Mouse (Mus musculus) heart, embryonic 11.5 days (tissue): Measurements from ENCODE around the gene Cdhr4. TPM values are rescaled to one million over a fixed set of nuclear protein-coding genes. Genes with fewer than 3 reads are reported as not detected.
A peak's percentile ranks its signal among the peaks of the same experiment; 100 is the strongest.

ENCODE experiments used
- ATAC-seq: fragments of 200-750 bp; cut with Nextera tagmentation; replicated peaks from 2 replicates; pipeline ENCODE4 v1.8.0; 2017; ENCODE audit warnings: moderate library complexity; ENCODE audit not compliant: insufficient number of reproducible peaks, low FRiP score, low TSS enrichment
- H3K27ac ChIP-seq: fragments of 300-500 bp; sonication (generic); 2 replicates; pipeline ENCODE4 v1.5.1; 2014; ENCODE audit warnings: mild to moderate bottlenecking, low read depth, low read length
- H3K27me3 ChIP-seq: fragments of 300-500 bp; sonication (generic); 2 replicates; pipeline ENCODE4 v1.6.1; 2014; ENCODE audit warnings: mild to moderate bottlenecking, low read length, mixed read lengths; ENCODE audit not compliant: control insufficient read depth, insufficient read depth
- H3K36me3 ChIP-seq: fragments of 300-500 bp; sonication (generic); 2 replicates; pipeline ENCODE4 v1.6.1; 2014; ENCODE audit warnings: mild to moderate bottlenecking, low read length, moderate library complexity, mixed read lengths; ENCODE audit not compliant: control insufficient read depth, insufficient read depth
- H3K4me1 ChIP-seq: fragments of 300-500 bp; sonication (generic); 2 replicates; pipeline ENCODE4 v1.6.1; 2014; ENCODE audit warnings: low read length; ENCODE audit not compliant: control insufficient read depth, insufficient read depth
- H3K4me2 ChIP-seq: fragments of 300-500 bp; sonication (generic); 2 replicates; pipeline ENCODE4 v1.6.1; 2014; ENCODE audit warnings: mild to moderate bottlenecking, moderate library complexity
- H3K4me3 ChIP-seq: fragments of 300-500 bp; sonication (generic); 2 replicates; pipeline ENCODE4 v1.5.1; 2014; ENCODE audit warnings: low read depth, low read length
- H3K9ac ChIP-seq: fragments of 300-500 bp; sonication (generic); 2 replicates; pipeline ENCODE4 v1.6.1; 2014; ENCODE audit warnings: mild to moderate bottlenecking, low read depth, low read length, moderate library complexity
- H3K9me3 ChIP-seq: fragments of 300-500 bp; sonication (generic); replicated peaks from 2 replicates; pipeline ENCODE4 v1.6.1; 2016; ENCODE audit warnings: low read length; ENCODE audit not compliant: control insufficient read depth
- WGBS: fragments of 180-500 bp; shearing (Covaris S2); extraction: QIAGEN DNeasy Blood & Tissue Kit; methylation state at CpG from one replicate; pipeline ENCODE4 v1.1.7; 2014; ENCODE audit not compliant: insufficient replicate concordance; 5-methylcytosine and 5-hydroxymethylcytosine counted together
- polyA plus RNA-seq: library from polyadenylated mRNA; unstranded; fragments of >200 nt; fragmentation: Nextera tagmentation; extraction: Ambion mirVana; gene quantifications from 2 replicates; pipeline ENCODE4 v1.2.1, GENCODE M21; 2014

Gene Cdhr4
- 7.0 and 10.2 TPM in 2 replicates for polyA plus RNA-seq

DNA sequence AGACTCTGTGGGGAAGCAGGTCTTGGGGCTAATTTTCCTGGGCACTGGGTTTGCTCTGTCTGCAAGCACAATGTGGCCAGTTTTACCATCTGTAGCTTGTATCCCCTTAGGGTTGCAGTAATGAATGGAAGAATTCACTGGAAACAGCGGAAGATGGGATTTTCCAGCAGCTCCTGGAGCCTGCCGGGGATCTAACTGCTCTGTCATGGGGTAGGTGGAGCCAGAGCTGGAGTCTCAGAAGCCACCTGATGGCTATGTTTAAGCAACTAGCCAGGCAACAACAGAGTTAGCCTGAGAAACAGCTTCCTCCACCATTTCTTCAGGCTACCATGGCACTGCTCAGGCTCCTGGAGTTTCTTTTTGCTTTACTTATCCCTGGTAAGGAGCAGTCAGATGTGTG is at the start of gene Cdhr4:
TSS of gene Cdhr4 (plus strand) at position 301 of the 400 bp plus-strand sequence.
- no peak within 1 kb of the TSS for H3K4me3 ChIP-seq
- H3K27ac ChIP-seq, result no peak within 1 kb of the TSS
- no peak for ATAC-seq
- H3K9me3 ChIP-seq, result no peaks in the 10 kb centered on the region
- no peaks in the 10 kb centered on the region for H3K36me3 ChIP-seq
- WGBS, result 54% methylated on average over 2 of the region's 2 CpGs
- H3K4me2 ChIP-seq, result no peak within 1 kb of the TSS
- no peak within 1 kb of the TSS for H3K9ac ChIP-seq
- no peaks in the 10 kb centered on the region for H3K27me3 ChIP-seq
- H3K4me1 ChIP-seq, result peaks cover 6% of the 10 kb centered on the region

DNA sequence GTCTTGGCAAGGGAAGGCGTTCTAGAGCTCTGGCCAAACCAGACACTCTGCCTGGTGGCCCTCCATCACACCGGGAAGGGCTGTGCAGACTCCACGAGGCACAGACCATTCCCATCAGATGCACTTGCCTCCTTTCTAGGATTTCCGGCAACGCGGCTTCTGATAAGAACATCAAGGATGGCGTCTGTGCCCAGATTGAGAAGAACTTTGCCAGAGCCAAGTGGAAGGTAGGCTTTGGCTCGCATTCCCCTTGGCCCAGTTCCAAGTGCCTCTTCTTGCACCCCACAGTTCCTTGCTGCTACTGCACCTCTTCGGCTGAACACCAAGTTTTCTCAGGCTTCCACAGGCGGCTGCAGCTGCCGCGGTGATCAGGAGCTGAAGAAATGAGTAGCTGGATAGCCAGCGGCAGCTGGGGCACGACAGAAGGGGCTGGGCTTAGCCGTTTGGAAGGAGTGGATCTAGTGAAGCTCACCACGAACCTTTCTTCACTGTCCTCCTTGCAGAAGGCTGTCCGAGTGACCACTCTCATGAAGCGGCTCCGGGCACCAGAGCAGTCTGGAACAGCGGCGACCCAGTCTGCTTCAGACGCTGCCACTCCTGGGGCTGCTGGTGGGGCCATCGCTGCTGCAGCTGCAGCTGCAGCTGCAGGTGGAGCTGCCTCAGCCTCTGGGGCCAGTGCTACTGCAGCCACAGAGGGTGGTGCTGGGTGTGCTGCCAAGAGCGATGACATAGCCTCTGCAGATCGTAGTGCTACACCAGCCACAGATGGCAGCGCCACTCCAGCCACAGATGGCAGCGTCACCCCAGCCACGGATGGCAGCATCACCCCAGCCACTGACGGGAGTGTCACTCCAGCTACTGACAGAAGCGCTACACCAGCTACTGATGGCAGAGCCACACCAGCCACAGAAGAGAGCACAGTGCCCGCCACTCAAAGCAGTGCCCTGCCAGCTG is 44.8 kb upstream of the Cdhr4 start:
- WGBS, result 86% methylated on average over 31 of the region's 31 CpGs
- peaks cover 7% of the 10 kb centered on the region for H3K4me1 ChIP-seq
- no peaks in the 10 kb centered on the region for H3K27me3 ChIP-seq
- H3K27ac ChIP-seq, result no peak overlapping the region
- ATAC-seq, result no peak
- no peaks in the 10 kb centered on the region for H3K36me3 ChIP-seq
- no peak overlapping the region for H3K4me2 ChIP-seq
- no peak overlapping the region for H3K9ac ChIP-seq
- no peak overlapping the region for H3K4me3 ChIP-seq
- H3K9me3 ChIP-seq, result no peaks in the 10 kb centered on the region

DNA sequence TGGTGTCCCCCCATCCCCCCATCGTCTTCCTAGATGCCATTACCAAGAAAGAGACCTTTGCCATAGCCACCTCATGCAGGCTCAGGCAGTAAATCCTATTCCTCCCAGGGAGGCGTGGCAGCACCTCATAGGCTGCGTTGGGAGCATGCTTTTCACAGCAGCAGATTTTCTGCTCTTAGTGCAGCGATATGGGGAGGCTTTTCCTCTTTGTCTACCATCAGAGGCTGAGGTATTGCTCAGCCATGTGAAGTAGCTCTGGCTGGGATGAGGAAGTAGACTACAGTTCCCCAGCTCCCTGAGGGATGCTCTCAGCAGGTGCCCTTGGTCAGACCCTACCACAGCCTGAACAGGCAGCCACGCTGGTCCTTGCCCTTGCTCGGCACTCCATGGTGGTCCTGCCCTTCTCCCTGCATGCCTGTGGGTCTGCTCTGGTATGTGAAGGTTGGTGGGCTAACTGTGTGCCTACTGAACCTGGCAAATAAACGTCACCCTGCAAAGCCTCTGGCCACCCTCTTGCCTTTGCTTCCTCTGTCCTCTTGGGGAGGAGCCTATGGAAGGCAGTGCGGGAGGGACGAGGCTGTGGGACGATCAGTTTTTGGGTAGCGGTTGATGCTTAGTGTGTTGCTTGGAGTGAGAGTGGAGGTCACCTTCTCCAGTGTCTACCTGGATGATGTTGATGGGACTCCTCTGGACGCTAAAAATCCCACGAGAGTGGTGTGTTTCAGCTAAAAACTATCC is 42.9 kb upstream of the Cdhr4 start:
- Histone ChIP-seq H3K9ac (no peak overlapping the region), H3K4me2 (no peak overlapping the region), H3K4me3 (no peak overlapping the region), H3K9me3 (no peaks in the 10 kb centered on the region), H3K36me3 (no peaks in the 10 kb centered on the region), H3K27me3 (no peaks in the 10 kb centered on the region), H3K4me1 (peaks cover 7% of the 10 kb centered on the region), H3K27ac (no peak overlapping the region)
- WGBS, result 77% methylated on average over 13 of the region's 13 CpGs
- no peak for ATAC-seq

DNA sequence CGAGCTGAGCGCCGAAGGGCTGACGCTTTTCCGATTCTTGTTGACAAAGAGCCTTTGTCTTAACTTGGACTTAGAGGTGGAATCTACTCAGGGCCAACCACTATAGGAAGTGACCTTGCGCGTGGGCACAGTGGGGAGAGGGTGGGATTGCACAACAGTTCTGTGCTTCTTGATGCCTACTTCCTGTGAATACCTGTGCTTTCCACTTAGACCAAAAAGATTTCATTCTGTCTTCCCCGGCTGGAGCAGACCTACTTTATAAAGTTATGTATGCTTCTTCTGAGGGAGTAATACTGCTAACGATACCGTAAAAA is 42.4 kb upstream of the Cdhr4 start, which contains the start of gene Traip:
TSS of gene Traip (plus strand) at position 215 of the 314 bp plus-strand sequence.
- Histone ChIP-seq H3K4me1 (peaks cover 7% of the 10 kb centered on the region), H3K4me2 (peak within 1 kb of the TSS; percentile 78), H3K9me3 (no peaks in the 10 kb centered on the region), H3K4me3 (peak within 1 kb of the TSS; percentile 59), H3K9ac (peak within 1 kb of the TSS; percentile 75), H3K36me3 (no peaks in the 10 kb centered on the region), H3K27me3 (no peaks in the 10 kb centered on the region), H3K27ac (peak within 1 kb of the TSS; percentile 62; the same call in 1 of the 2 replicates)
- WGBS, result 91% methylated on average over 10 of the region's 10 CpGs
- ATAC-seq, result no peak

DNA sequence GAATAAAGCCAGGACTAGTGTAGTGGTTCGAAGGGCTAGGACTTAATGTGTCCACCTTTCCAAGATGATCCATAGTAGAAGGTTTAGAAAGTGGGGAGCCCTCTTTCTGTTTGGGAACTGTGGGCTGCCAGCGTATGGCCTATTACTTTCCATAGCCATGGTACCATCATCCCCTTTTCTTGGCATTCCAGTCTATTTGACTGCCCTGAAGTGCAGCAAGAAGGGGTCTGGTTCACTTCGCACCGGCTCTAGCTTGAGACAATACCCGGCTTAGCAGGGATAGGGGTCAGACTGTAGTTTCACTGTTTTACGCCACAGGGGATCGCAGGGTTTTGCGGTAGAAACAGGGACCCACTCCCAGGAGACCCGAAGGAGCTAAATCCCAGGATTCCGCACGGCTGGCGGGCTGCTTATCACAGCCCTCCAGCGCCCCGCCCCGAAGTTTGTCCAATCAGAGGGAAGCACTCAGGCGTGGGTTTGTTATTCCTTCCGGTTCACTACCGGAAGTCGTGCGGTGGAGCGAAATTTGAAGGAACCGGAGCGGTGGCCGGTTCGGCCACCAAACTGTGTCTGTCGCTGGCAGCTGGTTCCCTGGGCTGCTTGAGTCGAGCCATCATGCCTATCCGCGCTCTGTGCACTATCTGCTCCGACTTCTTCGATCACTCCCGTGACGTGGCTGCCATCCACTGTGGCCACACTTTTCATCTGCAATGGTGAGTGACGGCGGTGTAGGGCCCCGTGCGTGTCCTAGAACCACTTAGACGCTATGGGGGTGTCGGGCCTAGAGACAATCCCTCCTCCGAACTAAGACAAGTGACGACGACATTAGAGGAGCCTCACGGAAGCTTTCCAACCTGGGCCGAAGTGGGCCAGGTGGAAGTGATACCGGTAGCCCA is 41.6 kb upstream of the Cdhr4 start:
- peak overlapping the region; percentile 75 for H3K9ac ChIP-seq
- H3K27ac ChIP-seq, result peak overlapping the region; percentile 62; the same call in 1 of the 2 replicates
- peak overlapping the region; percentile 59 for H3K4me3 ChIP-seq
- ATAC-seq, result peak; percentile 81
- no peaks in the 10 kb centered on the region for H3K9me3 ChIP-seq
- H3K4me1 ChIP-seq, result peaks cover 9% of the 10 kb centered on the region
- no peaks in the 10 kb centered on the region for H3K27me3 ChIP-seq
- 17% methylated on average over 45 of the region's 45 CpGs for WGBS
- no peaks in the 10 kb centered on the region for H3K36me3 ChIP-seq
- H3K4me2 ChIP-seq, result peak overlapping the region; percentile 78

DNA sequence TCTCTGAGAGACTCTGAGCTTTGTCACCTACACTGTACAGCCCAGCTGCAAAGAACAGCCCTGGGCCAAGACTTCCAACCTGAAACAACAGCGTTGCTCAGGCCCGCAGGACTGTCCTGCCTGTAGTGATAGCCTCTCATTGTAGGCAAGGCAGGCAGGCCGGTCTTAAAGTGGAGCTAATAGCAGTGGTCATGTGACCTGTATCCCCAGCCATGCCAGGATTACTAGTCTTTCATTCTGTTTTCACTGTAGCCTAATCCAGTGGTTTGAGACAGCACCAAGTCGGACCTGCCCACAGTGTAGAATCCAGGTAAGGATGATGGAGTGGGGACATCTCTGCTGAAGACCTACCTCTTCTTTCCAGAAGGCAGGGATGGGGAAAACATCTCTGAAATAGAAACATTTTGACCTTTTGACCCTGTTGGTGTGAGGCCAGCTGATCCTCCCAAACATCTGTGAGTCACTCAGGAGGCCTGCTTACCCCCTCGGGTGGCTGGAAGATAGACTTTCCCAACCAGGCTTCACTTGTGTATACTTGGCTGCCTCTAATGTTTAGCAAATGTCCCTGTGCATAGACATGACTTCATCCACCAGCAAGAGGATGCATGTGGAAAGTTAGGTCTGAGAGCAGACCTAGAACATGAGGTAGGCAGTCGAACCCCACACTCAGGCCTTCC is 36.5 kb upstream of the Cdhr4 start:
- no peak overlapping the region for H3K4me3 ChIP-seq
- H3K9ac ChIP-seq, result no peak overlapping the region
- peaks cover 9% of the 10 kb centered on the region for H3K4me1 ChIP-seq
- no peak overlapping the region for H3K27ac ChIP-seq
- no peak for ATAC-seq
- 65% methylated on average over 6 of the region's 6 CpGs for whole genome bisulfite sequencing
- no peak overlapping the region for H3K4me2 ChIP-seq
- peaks cover 17% of the 10 kb centered on the region; the same call in 1 of the 2 replicates for H3K36me3 ChIP-seq
- H3K9me3 ChIP-seq, result no peaks in the 10 kb centered on the region
- no peaks in the 10 kb centered on the region for H3K27me3 ChIP-seq

DNA sequence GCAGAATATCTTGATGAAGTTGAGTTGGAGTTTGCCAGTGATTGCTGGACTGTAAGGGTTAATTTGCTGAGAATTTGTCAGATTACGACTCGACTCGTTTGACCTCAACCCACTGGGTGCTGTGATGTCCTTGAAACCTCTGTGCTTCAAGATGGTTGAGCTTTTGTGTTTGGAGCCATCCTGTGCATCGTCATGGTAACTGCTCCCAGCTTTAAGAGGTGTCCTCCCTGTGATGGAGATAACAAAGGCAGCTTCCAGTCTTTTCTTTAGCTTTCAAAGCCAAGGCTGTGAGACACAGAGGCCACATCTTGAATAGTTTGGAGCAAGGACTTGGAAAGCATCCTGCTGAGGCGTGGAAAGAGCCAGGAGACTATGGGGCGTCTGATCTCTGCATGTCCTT is 35.2 kb upstream of the Cdhr4 start:
- Histone ChIP-seq H3K9me3 (no peaks in the 10 kb centered on the region), H3K4me2 (no peak overlapping the region), H3K27me3 (no peaks in the 10 kb centered on the region), H3K4me1 (0 out of 2 replicates have a peak, but pooled peaks cover 5% of the 10 kb centered on the region), H3K4me3 (no peak overlapping the region), H3K9ac (no peak overlapping the region), H3K36me3 (peaks cover 23% of the 10 kb centered on the region; the same call in 1 of the 2 replicates), H3K27ac (no peak overlapping the region)
- WGBS, result 69% methylated on average over 6 of the region's 6 CpGs
- no peak for ATAC-seq
